Mouse (Mus musculus) embryo, embryonic 10.5 days (tissue): Measurements from ENCODE around the gene Nup160.

ENCODE experiments used
- DNase-seq: peaks from one replicate; pipeline ENCODE4 v3.0.0-alpha.2; 2015; ENCODE audit warnings: low spot score

Nup160 gene

GRCm38 (mm10) chr2:90745740-90746537 is 68.9 kb downstream of the Nup160 start:
- no peak for DNase-seq

- DNase-seq: peak; percentile 21
These were observed 69.5 kb downstream of the Nup160 start for GRCm38 (mm10) chr2:90746538-90746865.

- no peak for DNase-seq
These were observed 70.1 kb downstream of the Nup160 start for GRCm38 (mm10) chr2:90747131-90747530.

- no peak for DNase-seq
These were observed 72.9 kb downstream of the Nup160 start for GRCm38 (mm10) chr2:90749676-90750459.

GRCm38 (mm10) chr2:90753565-90753964 is 76.5 kb downstream of the Nup160 start:
- DNase-seq: no peak

- DNase-seq: no peak
These were observed 77.2 kb downstream of the Nup160 start for GRCm38 (mm10) chr2:90754188-90754587.

GRCm38 (mm10) chr2:90765123-90765522 is 88.1 kb downstream of the Nup160 start:
- no peak for DNase-seq

- peak; percentile 6 for DNase-seq
These were observed 104.3 kb downstream of the Nup160 start for GRCm38 (mm10) chr2:90781323-90781722.

- DNase-seq: no peak
These were observed 104.9 kb downstream of the Nup160 start for GRCm38 (mm10) chr2:90781938-90782337.

- DNase-seq: peak; percentile 69
These were observed 105.4 kb downstream of the Nup160 start, which contains the start of gene Agbl2 for GRCm38 (mm10) chr2:90782458-90782857. Gene Agbl2 (plus strand): TSS chr2:90782727.

- DNase-seq: peak; percentile 72
These were observed 106.0 kb downstream of the Nup160 start for GRCm38 (mm10) chr2:90782901-90783486.
